10 mouse cellular contexts compared by ENCODE assay signal in genomic region chr9:41804711-41805331, GRCm38 (mm10).
DNase-seq lines count a peak whose midpoint lies in the region; ATAC-seq and TF ChIP-seq lines count a peak whose summit lies in the region.
"Had no signal": no experiment of that assay in that cellular context is flagged by ENCODE, and none has a peak within 500 bp of the region (broad histone marks: within the 10 kb centered on the region; RNA-seq: fewer than 3 reads in every experiment).

No protein-coding gene starts in this region.

- ATAC-seq in heart, embryonic 13.5 days (ENCODE audit: extremely low read depth, insufficient number of reproducible peaks, low FRiP score, low TSS enrichment) = no peak
- peak; percentile 76 for ATAC-seq in forebrain, embryonic 11.5 days (replicated peaks; ENCODE audit: low FRiP score)
- no peak for ATAC-seq in limb, embryonic 14.5 days (ENCODE audit: low FRiP score, low read depth)
- ATAC-seq: activated CD4-positive, CD25-positive, alpha-beta regulatory T cell, adult 4 months; inflammation-experienced regulatory T-cells, adult 6 months had no signal

- no peaks in the 10 kb centered on the region for H3K27me3 ChIP-seq in heart, embryonic 13.5 days (replicated peaks)
- H3K27me3 ChIP-seq in forebrain, embryonic 11.5 days (ENCODE audit: control insufficient read depth, insufficient read depth, low read length) = no peaks in the 10 kb centered on the region
- H3K27me3 ChIP-seq in limb, embryonic 14.5 days (ENCODE audit: control insufficient read depth, insufficient read depth, low read length) = no peaks in the 10 kb centered on the region

- H3K4me1 ChIP-seq in heart, embryonic 13.5 days = peaks cover 25% of the 10 kb centered on the region
- peaks cover 17% of the 10 kb centered on the region for H3K4me1 ChIP-seq in forebrain, embryonic 11.5 days (replicated peaks; ENCODE audit: control insufficient read depth, insufficient read depth, low read length)
- peaks cover 43% of the 10 kb centered on the region for H3K4me1 ChIP-seq in limb, embryonic 14.5 days (ENCODE audit: control insufficient read depth, insufficient read depth, low read length)

- TF ChIP-seq CTCF in left cerebral cortex, adult 2 months (IDR thresholded peaks at IDR 0.05) = no peak

- H3K4me2 ChIP-seq in heart, embryonic 13.5 days = no peak overlapping the region
- peak overlapping the region; percentile 25; the same call in 1 of the 2 replicates for H3K4me2 ChIP-seq in forebrain, embryonic 11.5 days (ENCODE audit: low read depth, low read length, severe bottlenecking)
- peak overlapping the region; percentile 20 for H3K4me2 ChIP-seq in limb, embryonic 14.5 days (replicated peaks; ENCODE audit: low read depth, low read length, severe bottlenecking)

- no peak for TF ChIP-seq POLR2A in limb, embryonic 14.5 days (IDR thresholded peaks at IDR 0.05; ENCODE audit: borderline replicate concordance, extremely low read depth, insufficient read depth, insufficient read length)

- peak overlapping the region; percentile 70 for H3K27ac ChIP-seq in heart, embryonic 13.5 days (replicated peaks)
- peak overlapping the region; percentile 76 for H3K27ac ChIP-seq in forebrain, embryonic 11.5 days (ENCODE audit: low read depth, low read length)
- H3K27ac ChIP-seq in limb, embryonic 14.5 days (replicated peaks; ENCODE audit: low read depth, low read length) = peak overlapping the region; percentile 83
- H3K27ac ChIP-seq in left cerebral cortex, adult 2 months = no peak overlapping the region; the same call in 1 of the 2 replicates

- WGBS in heart, embryonic 13.5 days = 56% methylated on average over 10 of the region's 10 CpGs
- 4% methylated on average over 10 of the region's 10 CpGs for WGBS in forebrain, embryonic 11.5 days
- WGBS in limb, embryonic 14.5 days = 18% methylated on average over 10 of the region's 10 CpGs

- 0 out of 2 replicates have a peak overlapping the region, but pooled peaks have one; percentile 13 for H3K9ac ChIP-seq in heart, embryonic 13.5 days
- H3K9ac ChIP-seq in forebrain, embryonic 11.5 days (ENCODE audit: low read length) = peak overlapping the region; percentile 45
- peak overlapping the region; percentile 36; the same call in 1 of the 2 replicates for H3K9ac ChIP-seq in limb, embryonic 14.5 days (ENCODE audit: low read depth, low read length, severe bottlenecking)

- H3K36me3 ChIP-seq in heart, embryonic 13.5 days = no peaks in the 10 kb centered on the region
- no peaks in the 10 kb centered on the region for H3K36me3 ChIP-seq in forebrain, embryonic 11.5 days (ENCODE audit: control insufficient read depth, insufficient read depth, low read length)
- H3K36me3 ChIP-seq in limb, embryonic 14.5 days (ENCODE audit: control insufficient read depth, insufficient read depth, low read length) = no peaks in the 10 kb centered on the region

- no peak for DNase-seq in heart, postnatal 10 days
- peak; percentile 51 for DNase-seq in NIH3T3 (ENCODE audit: low read depth)
- peak; percentile 58 for DNase-seq in forebrain, embryonic 11.5 days (ENCODE audit: low spot score)
- peak; percentile 19 for DNase-seq in limb, embryonic 14.5 days (ENCODE audit: low spot score)
- DNase-seq in left cerebral cortex, adult 2 months (ENCODE audit: extremely low spot score in 1 of 2, low spot score in 2 of 2) = no peak
- DNase-seq in thymus, postnatal 0 days (ENCODE audit: low spot score) = no peak
- DNase-seq in spleen, adult 12 weeks (ENCODE audit: low spot score) = no peak

- H3K9me3 ChIP-seq in heart, embryonic 13.5 days = no peaks in the 10 kb centered on the region
- H3K9me3 ChIP-seq in forebrain, embryonic 11.5 days (ENCODE audit: control insufficient read depth, low read length) = no peaks in the 10 kb centered on the region; the same call in 1 of the 2 replicates
- no peaks in the 10 kb centered on the region for H3K9me3 ChIP-seq in limb, embryonic 14.5 days (ENCODE audit: control insufficient read depth, low read length)

- intact Hi-C loops in heart, postnatal 10 days (cut with DNase I) = no loop called here
- intact Hi-C loops in left cerebral cortex, adult 2 months (cut with DNase I) = loop anchor here (5.0 kb wide), 1 partner anchor 132 kb away; no protein-coding TSS in a partner anchor

- H3K4me3 ChIP-seq in heart, embryonic 13.5 days = no peak overlapping the region
- no peak overlapping the region for H3K4me3 ChIP-seq in forebrain, embryonic 11.5 days (ENCODE audit: low read depth, low read length)
- no peak overlapping the region for H3K4me3 ChIP-seq in limb, embryonic 14.5 days (replicated peaks; ENCODE audit: low read length)
- H3K4me3 ChIP-seq in left cerebral cortex, adult 2 months = no peak overlapping the region

Comparison
In these comparisons a context has a peak if more than half of its experiments do, and no peak if none do; other contexts are left out.
1. DNase-seq: peak in NIH3T3 (single experiment), forebrain, embryonic 11.5 days (single experiment) and limb, embryonic 14.5 days (single experiment); none in heart, postnatal 10 days (0 of 2), left cerebral cortex, adult 2 months (0 of 2), thymus, postnatal 0 days (single experiment) and spleen, adult 12 weeks (single experiment).
2. Peak in every context shown above with its lines, with median percentiles within 50 percentile points of each other: H3K9ac ChIP-seq.